Mouse (Mus musculus) embryonic facial prominence, embryonic 14.5 days (tissue): ENCODE data around the gene Adgrg7. TPM values are rescaled to one million over a fixed set of nuclear protein-coding genes. Genes with fewer than 3 reads are reported as not detected.

Experiments used
- ATAC-seq: fragments of 200-750 bp; cut with Nextera tagmentation; 2 replicates; pipeline ENCODE4 v1.8.0; 2017; ENCODE audit warnings: low read depth, moderate number of reproducible peaks, moderate TSS enrichment
- DNase-seq: peaks from one replicate; pipeline ENCODE4 v3.0.0-alpha.2; 2015; ENCODE audit warnings: low spot score
- H3K27ac ChIP-seq: fragments of 300-500 bp; sonication (generic); replicated peaks from 2 replicates; pipeline ENCODE4 v1.5.1; 2014; ENCODE audit warnings: low read depth, mild to moderate bottlenecking, low read length, moderate library complexity
- H3K27me3 ChIP-seq: fragments of 300-500 bp; sonication (generic); replicated peaks from 2 replicates; pipeline ENCODE4 v1.6.1; 2014; ENCODE audit warnings: low read length; ENCODE audit not compliant: control insufficient read depth, insufficient read depth
- H3K36me3 ChIP-seq: fragments of 300-500 bp; sonication (generic); 2 replicates; pipeline ENCODE4 v1.6.1; 2014; ENCODE audit warnings: low read length, mixed read lengths; ENCODE audit not compliant: control insufficient read depth, insufficient read depth
- H3K4me1 ChIP-seq: fragments of 300-500 bp; sonication (generic); 2 replicates; pipeline ENCODE4 v1.6.1; 2014; ENCODE audit warnings: antibody characterized with exemption, low read length; ENCODE audit not compliant: control insufficient read depth, insufficient read depth
- H3K4me2 ChIP-seq: fragments of 300-500 bp; sonication (generic); 2 replicates; pipeline ENCODE4 v1.6.1; 2014; ENCODE audit warnings: low read depth, mild to moderate bottlenecking, low read length, moderate library complexity, mixed read lengths
- H3K4me3 ChIP-seq: fragments of 300-500 bp; sonication (generic); 2 replicates; pipeline ENCODE4 v1.5.1; 2014; ENCODE audit warnings: low read depth, mild to moderate bottlenecking, low read length
- H3K9ac ChIP-seq: fragments of 300-500 bp; sonication (generic); 2 replicates; pipeline ENCODE4 v1.6.1; 2014; ENCODE audit warnings: low read depth, mild to moderate bottlenecking, low read length, moderate library complexity, mixed read lengths
- H3K9me3 ChIP-seq: fragments of 300-500 bp; sonication (generic); 2 replicates; pipeline ENCODE4 v1.6.1; 2016; ENCODE audit warnings: low read length; ENCODE audit not compliant: control insufficient read depth
- WGBS: fragments of 180-500 bp; shearing (Covaris S2); extraction: QIAGEN DNeasy Blood & Tissue Kit; methylation state at CpG from one replicate; pipeline ENCODE4 v1.1.7; 2014; 5-methylcytosine and 5-hydroxymethylcytosine counted together
- polyA plus RNA-seq: library from polyadenylated mRNA; unstranded; fragments of >200 nt; fragmentation: Nextera tagmentation; extraction: Ambion mirVana; gene quantifications from 2 replicates; pipeline ENCODE4 v1.2.1, GENCODE M21; 2014

The Adgrg7 gene
- not detected in 2 replicates for polyA plus RNA-seq

- ATAC-seq: no peak
- H3K27ac ChIP-seq: no peak within 1 kb of the TSS
- WGBS: 78% methylated on average over 8 of the region's 8 CpGs
- H3K36me3 ChIP-seq: no peaks in the 10 kb centered on the region
- no peaks in the 10 kb centered on the region for H3K27me3 ChIP-seq
- H3K9ac ChIP-seq: no peak within 1 kb of the TSS
- DNase-seq: no peak
- H3K4me1 ChIP-seq: no peaks in the 10 kb centered on the region
- no peak within 1 kb of the TSS for H3K4me2 ChIP-seq
- no peaks in the 10 kb centered on the region for H3K9me3 ChIP-seq
- no peak within 1 kb of the TSS for H3K4me3 ChIP-seq
These were observed at the start of gene Adgrg7 for GRCm38 (mm10) chr16:56795481-56796139. Gene Adgrg7, minus strand, starts transcription at chr16:56795855.

- ATAC-seq (no peak), DNase-seq (no peak)
- Histone ChIP-seq H3K9ac (no peak overlapping the region), H3K27me3 (no peaks in the 10 kb centered on the region), H3K4me1 (no peaks in the 10 kb centered on the region), H3K27ac (no peak overlapping the region), H3K9me3 (no peaks in the 10 kb centered on the region), H3K4me3 (no peak overlapping the region), H3K4me2 (no peak overlapping the region), H3K36me3 (no peaks in the 10 kb centered on the region)
- 77% methylated on average over 5 of the region's 5 CpGs for WGBS
These were observed 47.3 kb upstream of the Adgrg7 start for GRCm38 (mm10) chr16:56842988-56843387.

DNA sequence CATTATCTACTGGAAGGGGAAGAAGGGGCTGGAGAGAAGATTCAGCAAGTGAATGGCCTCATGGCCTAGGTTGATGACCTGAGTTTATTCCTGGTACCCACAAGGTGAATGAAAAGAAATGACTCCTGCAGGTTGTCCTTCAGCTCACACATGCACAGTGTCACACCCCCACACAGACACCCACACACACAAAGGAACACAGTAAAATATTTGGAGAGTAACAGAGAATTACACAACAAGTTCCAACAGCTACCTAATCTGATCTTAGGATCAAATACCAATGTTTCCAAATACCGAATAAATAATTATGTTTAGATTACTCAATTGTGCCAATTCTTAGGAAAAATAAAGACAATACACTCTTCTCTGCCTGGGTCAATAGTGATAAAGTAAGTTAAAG is 37.7 kb upstream of the Adgrg7 start:
- Histone ChIP-seq H3K36me3 (no peaks in the 10 kb centered on the region), H3K4me1 (no peaks in the 10 kb centered on the region), H3K9me3 (no peaks in the 10 kb centered on the region), H3K4me2 (no peak overlapping the region), H3K4me3 (no peak overlapping the region), H3K27me3 (no peaks in the 10 kb centered on the region), H3K9ac (no peak overlapping the region), H3K27ac (no peak overlapping the region)
- ATAC-seq: no peak
- WGBS: 83% methylated on average over 1 of the region's 1 CpGs
- DNase-seq: no peak

- no peak for ATAC-seq
- Histone ChIP-seq H3K27me3 (no peaks in the 10 kb centered on the region), H3K9ac (no peak overlapping the region), H3K4me2 (no peak overlapping the region), H3K36me3 (no peaks in the 10 kb centered on the region), H3K4me1 (no peaks in the 10 kb centered on the region), H3K9me3 (no peaks in the 10 kb centered on the region), H3K27ac (no peak overlapping the region), H3K4me3 (no peak overlapping the region)
- 84% methylated on average over 2 of the region's 2 CpGs for WGBS
- no peak for DNase-seq
These were observed 36.3 kb upstream of the Adgrg7 start for GRCm38 (mm10) chr16:56831986-56832385.

DNA sequence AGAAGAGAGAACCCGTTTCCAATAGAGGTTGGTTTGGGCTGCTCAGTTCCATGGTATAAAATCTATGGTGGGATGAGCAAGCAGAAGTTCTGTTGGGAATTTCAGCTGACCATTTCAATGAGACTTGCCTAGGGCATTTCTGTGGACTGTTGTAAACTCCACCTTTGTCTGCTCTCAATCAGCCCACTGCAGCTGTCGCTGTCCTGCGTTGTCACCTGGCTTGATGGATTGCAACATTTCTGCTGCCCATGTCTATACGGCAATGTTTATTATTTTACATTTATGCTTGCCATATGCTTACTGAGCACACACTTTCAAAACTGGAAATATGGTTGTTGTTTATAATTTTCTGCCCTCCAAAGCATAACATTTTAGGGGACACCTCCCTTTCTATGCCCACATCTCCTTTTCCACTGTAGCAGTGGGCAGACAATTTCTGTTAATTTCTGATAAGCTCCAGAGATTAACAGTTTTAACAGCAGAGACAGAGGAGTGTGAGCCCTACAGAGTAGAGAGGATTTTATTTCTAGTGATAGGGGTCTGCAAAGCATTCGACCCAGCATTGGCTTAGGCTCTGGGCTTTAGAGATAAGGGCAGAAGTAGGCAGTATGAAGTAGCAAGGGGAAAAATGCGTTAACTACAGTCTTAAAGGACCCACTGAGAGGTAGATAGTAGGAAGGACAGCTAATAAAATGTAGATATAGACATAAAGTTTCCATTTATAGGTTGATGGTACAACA is 5.9 kb upstream of the Adgrg7 start:
- H3K9ac ChIP-seq: no peak overlapping the region
- H3K27me3 ChIP-seq: no peaks in the 10 kb centered on the region
- no peak for ATAC-seq
- H3K36me3 ChIP-seq: no peaks in the 10 kb centered on the region
- no peak overlapping the region for H3K27ac ChIP-seq
- no peak for DNase-seq
- no peak overlapping the region for H3K4me3 ChIP-seq
- 72% methylated on average over 6 of the region's 6 CpGs for WGBS
- H3K4me2 ChIP-seq: no peak overlapping the region
- no peaks in the 10 kb centered on the region for H3K9me3 ChIP-seq
- H3K4me1 ChIP-seq: no peaks in the 10 kb centered on the region

DNA sequence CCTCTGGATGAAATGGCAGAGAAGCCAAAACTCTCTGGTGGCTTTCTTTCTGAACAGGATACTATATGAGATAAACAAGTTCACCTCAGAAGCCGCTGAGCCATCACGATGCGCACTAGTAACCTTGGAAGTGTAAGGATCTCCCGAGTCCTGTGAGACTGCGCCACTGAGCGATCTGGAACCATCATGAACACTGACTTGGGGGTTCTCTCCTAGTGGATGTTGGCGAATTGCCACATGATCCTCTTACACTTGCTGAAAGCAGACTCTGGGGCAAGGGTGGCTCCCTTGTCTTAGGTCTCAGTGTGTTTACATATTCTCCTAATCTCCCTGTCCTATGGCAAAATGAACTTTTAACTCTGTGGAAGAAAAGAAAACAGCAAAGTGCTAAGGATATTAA is 5.3 kb upstream of the Adgrg7 start:
- Histone ChIP-seq H3K9me3 (no peaks in the 10 kb centered on the region), H3K4me1 (no peaks in the 10 kb centered on the region), H3K27me3 (no peaks in the 10 kb centered on the region), H3K27ac (no peak overlapping the region), H3K9ac (no peak overlapping the region), H3K36me3 (no peaks in the 10 kb centered on the region), H3K4me2 (no peak overlapping the region), H3K4me3 (no peak overlapping the region)
- DNase-seq (peak; percentile 25), ATAC-seq (no peak)
- WGBS: 78% methylated on average over 7 of the region's 7 CpGs

GRCm38 (mm10) chr16:56800469-56800868 is 4.8 kb upstream of the Adgrg7 start:
- ATAC-seq (no peak), DNase-seq (peak; percentile 24)
- WGBS: 37% methylated on average over 2 of the region's 2 CpGs
- H3K27ac ChIP-seq: no peak overlapping the region
- H3K27me3 ChIP-seq: no peaks in the 10 kb centered on the region
- no peaks in the 10 kb centered on the region for H3K9me3 ChIP-seq
- H3K9ac ChIP-seq: no peak overlapping the region
- no peaks in the 10 kb centered on the region for H3K4me1 ChIP-seq
- H3K36me3 ChIP-seq: no peaks in the 10 kb centered on the region
- H3K4me3 ChIP-seq: no peak overlapping the region
- H3K4me2 ChIP-seq: no peak overlapping the region

- DNase-seq (no peak), ATAC-seq (no peak)
- Histone ChIP-seq H3K36me3 (no peaks in the 10 kb centered on the region), H3K4me3 (no peak overlapping the region), H3K4me2 (no peak overlapping the region), H3K27ac (no peak overlapping the region), H3K27me3 (no peaks in the 10 kb centered on the region), H3K9me3 (no peaks in the 10 kb centered on the region), H3K9ac (no peak overlapping the region), H3K4me1 (no peaks in the 10 kb centered on the region)
- WGBS: 83% methylated on average over 3 of the region's 3 CpGs
These were observed 3.9 kb upstream of the Adgrg7 start for GRCm38 (mm10) chr16:56799541-56800029.
